Mouse (Mus musculus): ENCODE measurements around the gene Bco2.

GRCm38 (mm10) chr9:50533328-50533727 is 21.7 kb downstream of the Bco2 start:
- TF ChIP-seq CTCF (IDR thresholded peaks at IDR 0.05; ENCODE audit: insufficient read depth, low read length) (no peak), POLR2A (IDR thresholded peaks at IDR 0.05; ENCODE audit: borderline replicate concordance, extremely low read depth, low read depth, low read length) (no peak)
